Mouse (Mus musculus) small intestine, adult 2 months (tissue): Measurements from ENCODE around the gene Mei1. TPM values are rescaled to one million over a fixed set of nuclear protein-coding genes. Genes with fewer than 3 reads are reported as not detected.
A peak's percentile ranks its signal among the peaks of the same experiment; 100 is the strongest.

Experiments used
- H3K27ac ChIP-seq: fragments of 200-500 bp; 2 replicates; pipeline ENCODE4 v1.5.1; 2012; ENCODE audit warnings: low read depth, low read length, control low read depth, inconsistent platforms; ENCODE audit not compliant: insufficient read depth
- H3K27me3 ChIP-seq: fragments of 200-500 bp; 2 replicates; pipeline ENCODE4 v1.6.1; 2012; ENCODE audit warnings: mild to moderate bottlenecking, moderate library complexity, low read length, inconsistent platforms; ENCODE audit not compliant: control insufficient read depth, insufficient read depth
- H3K36me3 ChIP-seq: fragments of 200-500 bp; 2 replicates; pipeline ENCODE4 v1.6.1; 2012; ENCODE audit warnings: mild to moderate bottlenecking, low read length, control low read depth, inconsistent platforms; ENCODE audit not compliant: control insufficient read depth, insufficient read depth
- H3K4me1 ChIP-seq: fragments of 200-500 bp; 2 replicates; pipeline ENCODE4 v1.6.1; 2012; ENCODE audit warnings: low read length, inconsistent platforms, mixed read lengths; ENCODE audit not compliant: control insufficient read depth, insufficient read depth, insufficient read length
- H3K4me3 ChIP-seq: fragments of 200-500 bp; 2 replicates; pipeline ENCODE4 v1.5.1; 2012; ENCODE audit warnings: low read depth, mild to moderate bottlenecking, control low read depth, inconsistent platforms, low read length, moderate library complexity
- CTCF ChIP-seq: fragments of 200-500 bp; IDR thresholded peaks from 2 replicates; pipeline ENCODE4 v1.5.1; 2012; ENCODE audit warnings: low read depth, mild to moderate bottlenecking, control low read depth, inconsistent platforms, low read length, moderate library complexity, mixed read lengths; ENCODE audit not compliant: insufficient replicate concordance, insufficient read length; ENCODE audit errors: extremely low read depth
- POLR2A ChIP-seq: fragments of 200-500 bp; IDR thresholded peaks from 2 replicates; pipeline ENCODE4 v1.6.1; 2012; ENCODE audit warnings: low read depth, mild to moderate bottlenecking, control low read depth, inconsistent platforms, low read length, moderate library complexity
- WGBS: fragments of 180-500 bp; shearing (Covaris S2); methylation state at CpG from one replicate; pipeline ENCODE4 v1.1.7; 2018; 5-methylcytosine and 5-hydroxymethylcytosine counted together
- polyA plus RNA-seq: library from polyadenylated mRNA; depleted of rRNA; stranded (reverse); fragments of >200 nt; gene quantifications from 2 replicates; pipeline ENCODE4 v1.2.3, GENCODE M21; 2012; rRNA removed

Mei1 gene
- polyA plus RNA-seq, 1 experiment, result 0.05 TPM

DNA sequence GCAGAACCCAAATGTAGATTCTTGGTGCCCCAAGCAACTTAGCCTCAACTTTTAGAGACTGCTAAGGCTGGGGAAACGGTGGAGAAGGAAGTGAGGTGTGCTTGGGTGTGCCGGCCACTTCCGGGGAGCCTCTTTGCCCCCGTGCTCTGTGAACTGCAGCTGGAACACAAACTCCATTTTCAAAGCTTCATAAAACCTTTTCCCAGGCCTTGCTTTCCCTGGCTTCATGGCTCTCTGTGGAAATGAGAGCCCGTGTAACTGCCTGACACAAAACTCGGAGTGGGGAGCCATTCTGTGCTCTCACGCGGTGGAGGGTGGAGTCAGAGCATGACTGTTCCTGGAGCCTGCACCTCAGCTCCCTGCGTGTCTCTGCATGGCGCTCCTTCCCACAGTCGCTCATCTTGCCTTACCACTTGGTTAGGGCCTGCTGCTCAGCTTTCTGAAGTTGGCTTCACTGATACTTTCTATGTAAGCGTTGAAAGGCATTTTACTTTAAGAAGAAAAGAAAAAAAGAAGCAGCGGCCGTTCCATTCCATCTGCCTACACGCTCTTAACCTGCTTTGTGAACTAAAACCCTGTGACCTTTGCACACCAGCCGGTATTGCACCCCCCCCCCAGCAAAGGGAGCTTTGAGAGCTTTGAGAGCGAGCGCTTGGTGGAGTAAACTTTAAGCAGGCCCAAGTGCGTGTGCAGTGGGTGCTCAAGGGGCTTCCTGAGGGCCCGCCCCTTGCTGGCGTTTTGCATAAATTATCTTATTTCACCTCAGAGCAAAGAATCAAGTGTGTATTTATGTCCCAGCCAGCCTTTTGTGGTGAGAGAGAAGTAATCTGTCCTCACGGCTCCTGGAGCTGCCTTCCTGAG, 96.7 kb downstream of the Mei1 start:
- WGBS, result 17% methylated on average over 22 of the region's 22 CpGs
- peak overlapping the region; percentile 58 for H3K4me3 ChIP-seq

DNA sequence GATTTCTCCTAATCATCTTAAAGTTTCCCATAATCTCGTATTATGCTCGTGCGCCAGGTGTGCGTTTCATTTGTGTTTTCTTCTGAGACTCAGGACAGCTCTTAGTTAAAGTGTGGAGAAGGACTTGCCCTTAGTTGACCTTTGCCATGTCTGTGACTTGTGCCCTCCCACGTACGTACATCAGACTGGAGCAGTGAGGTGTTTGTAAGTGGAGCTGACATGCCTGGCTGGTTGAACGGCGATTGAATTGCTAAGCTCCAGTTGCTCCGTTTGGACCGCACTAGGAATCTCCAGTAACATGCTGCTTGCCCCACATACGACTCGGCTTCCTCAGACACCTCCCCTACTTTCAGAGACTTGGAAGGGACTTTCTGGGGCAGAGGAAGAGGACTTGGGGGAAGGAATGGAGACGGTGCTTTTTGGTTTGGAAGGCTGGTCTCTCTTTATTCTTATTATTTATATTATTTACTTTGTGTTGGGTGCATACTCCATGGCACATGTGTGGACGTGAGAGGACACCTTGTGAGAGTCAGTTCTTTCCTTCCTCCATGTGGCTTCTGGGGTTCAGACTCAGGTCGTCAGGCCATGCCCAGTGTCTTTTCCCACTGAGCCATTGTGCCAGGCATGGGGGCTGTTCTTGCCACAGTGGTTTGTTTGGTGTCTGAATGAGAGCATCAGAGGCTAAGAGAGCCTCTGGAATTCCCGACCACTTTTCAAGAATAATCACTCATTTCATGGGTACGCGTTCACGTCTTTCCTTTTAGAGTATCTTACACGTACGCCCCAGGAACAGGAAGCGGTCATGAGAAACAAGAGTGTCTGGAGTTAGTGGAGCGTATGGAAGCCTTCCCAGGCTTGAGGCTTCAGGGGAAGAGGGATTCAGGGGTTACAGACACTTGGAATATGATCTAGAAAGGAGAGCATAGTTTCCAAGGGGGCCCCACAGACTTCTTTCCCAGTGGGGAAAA, 97.7 kb downstream of the Mei1 start:
- no peak overlapping the region for H3K4me3 ChIP-seq
- H3K4me1 ChIP-seq, result peaks cover 29% of the 10 kb centered on the region
- H3K27me3 ChIP-seq, result no peaks in the 10 kb centered on the region
- TF ChIP-seq POLR2A, result no peak
- TF ChIP-seq CTCF, result no peak
- H3K36me3 ChIP-seq, result peaks cover 21% of the 10 kb centered on the region
- 56% methylated on average over 23 of the region's 23 CpGs for WGBS
- H3K27ac ChIP-seq, result peak overlapping the region; percentile 96

More for the DNA sequence above, 96.7 kb downstream of the Mei1 start:
- H3K36me3 ChIP-seq, result peaks cover 13% of the 10 kb centered on the region
- H3K4me1 ChIP-seq, result peaks cover 29% of the 10 kb centered on the region
- no peaks in the 10 kb centered on the region for H3K27me3 ChIP-seq
- TF ChIP-seq CTCF, result no peak
- no peak for TF ChIP-seq POLR2A
- peak overlapping the region; percentile 96 for H3K27ac ChIP-seq

GRCm38 (mm10) chr15:82169671-82170070, 99.9 kb downstream of the Mei1 start:
- no peak overlapping the region for H3K27ac ChIP-seq
- WGBS, result 73% methylated on average over 5 of the region's 5 CpGs
- TF ChIP-seq POLR2A (no peak), CTCF (no peak)
- no peaks in the 10 kb centered on the region for H3K27me3 ChIP-seq
- peaks cover 16% of the 10 kb centered on the region for H3K4me1 ChIP-seq
- no peak overlapping the region for H3K4me3 ChIP-seq
- H3K36me3 ChIP-seq, result peaks cover 39% of the 10 kb centered on the region

DNA sequence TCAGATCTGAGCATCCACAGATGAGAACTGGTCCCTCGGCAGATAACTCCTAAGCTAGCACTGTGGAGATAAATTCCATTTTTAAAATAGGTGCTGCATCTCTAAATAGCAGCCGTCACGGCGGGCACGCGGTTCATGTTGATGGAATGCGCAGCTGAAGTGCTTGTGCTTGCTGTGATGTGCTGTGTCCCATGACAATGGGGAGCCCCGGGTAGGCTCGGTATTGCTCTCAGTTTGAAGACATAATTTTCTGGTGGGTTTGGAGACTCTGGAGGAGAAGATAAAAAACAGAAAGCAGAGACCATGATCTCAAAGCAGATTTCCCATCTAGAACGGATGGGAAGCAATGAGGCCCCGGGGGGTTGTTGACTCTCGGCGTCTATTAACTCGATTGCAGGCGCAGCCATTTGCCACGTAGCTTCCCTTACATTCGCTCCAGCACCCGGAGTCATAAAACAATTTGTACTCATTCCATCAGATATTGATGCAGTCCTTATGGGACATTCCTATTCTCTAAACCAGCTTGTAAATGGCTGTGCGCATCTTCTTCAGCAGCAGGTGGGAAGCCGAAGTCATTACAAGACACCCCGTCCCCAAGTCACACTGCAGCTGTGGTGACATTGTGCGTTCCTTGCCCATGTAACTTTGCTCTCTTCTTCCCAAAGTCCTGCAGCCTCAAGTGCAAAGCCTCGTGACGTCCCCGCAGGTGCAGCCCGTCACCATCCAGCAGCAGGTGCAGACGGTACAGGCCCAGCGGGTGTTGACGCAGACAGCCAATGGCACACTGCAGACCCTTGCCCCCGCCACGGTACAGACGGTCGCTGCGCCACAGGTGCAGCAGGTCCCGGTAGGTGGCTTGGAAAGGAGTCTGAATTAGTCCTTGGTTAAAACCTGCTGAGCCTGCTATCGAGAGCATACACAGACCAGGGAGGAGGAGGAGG, 100.9 kb downstream of the Mei1 start:
- peaks cover 14% of the 10 kb centered on the region for H3K4me1 ChIP-seq
- WGBS, result 47% methylated on average over 36 of the region's 36 CpGs
- H3K36me3 ChIP-seq, result peaks cover 49% of the 10 kb centered on the region
- no peaks in the 10 kb centered on the region for H3K27me3 ChIP-seq
- TF ChIP-seq POLR2A (no peak), CTCF (no peak)
- no peak overlapping the region for H3K27ac ChIP-seq
- H3K4me3 ChIP-seq, result no peak overlapping the region

DNA sequence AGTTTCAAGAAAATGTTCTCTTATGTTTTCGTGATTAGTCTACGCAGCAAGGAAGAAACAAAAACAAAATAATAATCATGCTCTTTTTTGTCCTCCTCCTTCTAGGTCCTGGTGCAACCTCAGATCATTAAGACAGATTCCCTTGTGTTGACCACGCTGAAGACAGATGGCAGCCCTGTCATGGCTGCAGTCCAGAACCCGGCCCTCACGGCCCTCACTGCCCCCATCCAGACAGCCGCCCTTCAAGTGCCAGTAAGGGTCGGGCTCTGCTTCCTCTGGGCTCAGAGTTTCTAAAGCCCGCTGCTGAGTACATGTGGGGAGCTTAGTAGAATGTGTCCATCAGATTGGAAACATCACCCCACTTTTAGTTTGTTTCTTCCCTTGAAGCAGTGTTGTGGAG, 102.9 kb downstream of the Mei1 start:
- Histone ChIP-seq H3K27me3 (no peaks in the 10 kb centered on the region), H3K4me3 (no peak overlapping the region), H3K36me3 (peaks cover 66% of the 10 kb centered on the region), H3K4me1 (no peaks in the 10 kb centered on the region; the same call in none of the 2 replicates), H3K27ac (no peak overlapping the region)
- WGBS, result 83% methylated on average over 8 of the region's 8 CpGs
- TF ChIP-seq CTCF, result no peak
- TF ChIP-seq POLR2A, result no peak

- Histone ChIP-seq H3K27ac (no peak overlapping the region), H3K4me1 (no peaks in the 10 kb centered on the region; the same call in 1 of the 2 replicates), H3K36me3 (peaks cover 86% of the 10 kb centered on the region), H3K27me3 (no peaks in the 10 kb centered on the region), H3K4me3 (no peak overlapping the region)
- 93% methylated on average over 9 of the region's 9 CpGs for WGBS
- TF ChIP-seq POLR2A, result no peak
- no peak for TF ChIP-seq CTCF
Observed at GRCm38 (mm10) chr15:82175091-82175490, 105.3 kb downstream of the Mei1 start.

Other genes starting within 250 kb of the Mei1 start
- 14.7 and 33.2 TPM in 2 replicates for gene Tob2, start 211.2 kb upstream of the Mei1 start, polyA plus RNA-seq
- 22.6 and 47.0 TPM in 2 replicates for gene Phf5a, start 198.1 kb upstream of the Mei1 start, polyA plus RNA-seq
- gene Aco2, start 197.7 kb upstream of the Mei1 start, polyA plus RNA-seq, result 266 and 416 TPM in 2 replicates
- 3.7 and 5.2 TPM in 2 replicates for gene Polr3h, start 143.8 kb upstream of the Mei1 start, polyA plus RNA-seq
- 1.3 and 2.4 TPM in 2 replicates for gene Csdc2, start 133.2 kb upstream of the Mei1 start, polyA plus RNA-seq
- 18.9 and 22.0 TPM in 2 replicates for gene Pmm1, start 109.1 kb upstream of the Mei1 start, polyA plus RNA-seq
- gene 1700029P11Rik, start 89.5 kb upstream of the Mei1 start, polyA plus RNA-seq, result not detected in 2 replicates
- gene Xrcc6, start 82.2 kb upstream of the Mei1 start, polyA plus RNA-seq, result 7.8 and 9.1 TPM in 2 replicates
- gene Desi1, start 36.1 kb upstream of the Mei1 start, polyA plus RNA-seq, result 16.3 and 25.4 TPM in 2 replicates
- gene Snu13, start 22.4 kb upstream of the Mei1 start, polyA plus RNA-seq, result 24.6 and 25.7 TPM in 2 replicates
- not detected in 2 replicates for gene 4930407I10Rik, start 10.8 kb upstream of the Mei1 start, polyA plus RNA-seq
- 5.6 and 6.9 TPM in 2 replicates for gene Ccdc134, start 57.9 kb downstream of the Mei1 start, polyA plus RNA-seq
- 144 and 240 TPM in 2 replicates for gene Srebf2, start 77.2 kb downstream of the Mei1 start, polyA plus RNA-seq
- gene Shisa8, start 142.8 kb downstream of the Mei1 start, polyA plus RNA-seq, result 0.38 and 2.6 TPM in 2 replicates
- gene Tnfrsf13c, start 154.4 kb downstream of the Mei1 start, polyA plus RNA-seq, result 6.3 and 14.1 TPM in 2 replicates
- gene Cenpm, start 174.8 kb downstream of the Mei1 start, polyA plus RNA-seq, result 5.8 and 16.4 TPM in 2 replicates
- gene 1500009C09Rik, start 182.4 kb downstream of the Mei1 start, polyA plus RNA-seq, result 0.19 and 0.37 TPM in 2 replicates
- gene Sept3, start 204.9 kb downstream of the Mei1 start, polyA plus RNA-seq, result 0.24 and 0.52 TPM in 2 replicates
- not detected in 2 replicates for gene Wbp2nl, start 229.0 kb downstream of the Mei1 start, polyA plus RNA-seq